Mouse (Mus musculus) stomach, adult 2 months (tissue): ENCODE results near the gene Anp32b. TPM values are rescaled to one million over a fixed set of nuclear protein-coding genes. Genes with fewer than 3 reads are reported as not detected.

Source experiments
- polyA plus RNA-seq: library from polyadenylated mRNA; depleted of rRNA; stranded (reverse); fragments of >200 nt; gene quantifications from 2 replicates; pipeline ENCODE4 v1.2.3, GENCODE M21; 2012; rRNA removed

Anp32b gene
- 9.0 and 18.2 TPM in 2 replicates for polyA plus RNA-seq

GRCm38 (mm10) chr4:46450519-46451131, at the start of gene Anp32b:
Gene Anp32b, plus strand, starts transcription at chr4:46450902.

GRCm38 (mm10) chr4:46413406-46413805, 37.3 kb upstream of the Anp32b start, which contains the start of gene Hemgn:
Gene Hemgn, minus strand, starts transcription at chr4:46413506.

DNA sequence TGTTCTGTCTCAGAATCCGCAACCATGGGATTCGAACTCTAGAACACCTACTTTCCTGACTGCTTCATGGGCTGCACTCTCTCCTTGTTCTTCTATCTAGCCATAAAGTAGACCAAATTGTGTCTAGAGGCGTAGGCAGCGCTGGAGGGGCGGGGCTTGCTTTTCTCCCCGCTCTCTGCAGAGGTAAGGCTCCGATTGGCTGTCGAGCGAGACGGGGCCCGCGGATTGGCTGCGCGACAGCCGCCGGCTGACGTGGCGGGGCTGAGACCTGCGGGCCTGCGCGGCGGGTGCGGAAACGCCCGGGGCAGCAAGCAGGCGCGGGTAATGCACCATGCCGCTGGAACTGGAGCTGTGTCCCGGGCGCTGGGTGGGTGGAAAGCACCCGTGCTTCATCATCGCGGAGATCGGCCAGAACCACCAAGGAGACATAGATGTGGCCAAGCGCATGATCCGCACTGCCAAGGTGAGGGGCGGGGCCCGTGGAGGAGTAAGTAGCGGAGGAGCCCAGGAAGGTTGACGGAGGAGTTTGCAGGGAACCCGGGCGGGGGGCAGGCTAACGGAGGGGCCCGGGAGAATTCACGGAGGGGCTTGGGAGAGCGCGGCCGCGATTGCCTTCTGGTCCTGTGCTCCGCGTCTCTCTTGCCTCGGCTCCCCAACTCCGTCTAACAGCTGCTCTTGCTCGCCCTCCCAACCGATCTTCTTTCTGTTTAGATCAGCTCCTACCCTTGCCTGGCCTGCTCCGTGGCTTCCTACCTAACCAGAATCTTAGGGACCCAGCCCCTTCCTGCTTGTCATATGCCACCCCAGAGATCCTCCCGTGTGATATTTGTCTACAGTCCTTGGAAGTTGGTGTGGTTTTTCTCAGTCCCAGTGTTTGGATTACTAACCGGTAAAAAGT, 38.6 kb downstream of the Anp32b start, which contains the start of gene Nans:
TSS of gene Nans (plus strand) at position 221 of the 898 bp plus-strand sequence.

Other genes with a start within 250 kb of the Anp32b start
- gene Foxe1, start 107.3 kb upstream of the Anp32b start, polyA plus RNA-seq: 1.1 and 1.6 TPM in 2 replicates
- gene Trmo, start 61.5 kb upstream of the Anp32b start, polyA plus RNA-seq: 1.2 and 1.5 TPM in 2 replicates
- not detected in 2 replicates for gene Hemgn, start 37.4 kb upstream of the Anp32b start, polyA plus RNA-seq
- 14.0 and 14.8 TPM in 2 replicates for gene Nans, start 38.3 kb downstream of the Anp32b start, polyA plus RNA-seq
- gene Trim14, start 85.2 kb downstream of the Anp32b start, polyA plus RNA-seq: 2.7 and 4.4 TPM in 2 replicates
- 51.1 and 56.0 TPM in 2 replicates for gene Coro2a, start 151.3 kb downstream of the Anp32b start, polyA plus RNA-seq
- 7.0 and 8.0 TPM in 2 replicates for gene Tbc1d2, start 199.3 kb downstream of the Anp32b start, polyA plus RNA-seq